Mouse (Mus musculus): ENCODE measurements around the gene Gdf5. TPM values are rescaled to one million over a fixed set of nuclear protein-coding genes. Genes with fewer than 3 reads are reported as not detected.
"Not testable (repeated sequence)": the region's sequence is repeated elsewhere in the genome, so short reads cannot be mapped to it uniquely, and the experiment has no call there.

Gene Gdf5
- polyA plus RNA-seq, 1 experiment from 2014 or later = 2.2 TPM

- ATAC-seq = no peak
- H3K9me3 ChIP-seq (replicated peaks; ENCODE audit: control insufficient read depth, low read length) = no peaks in the 10 kb centered on the region
- H3K27ac ChIP-seq (ENCODE audit: low read depth, low read length) = no peak overlapping the region
- no peak overlapping the region for H3K9ac ChIP-seq (ENCODE audit: low read length)
- H3K27me3 ChIP-seq (replicated peaks; ENCODE audit: control insufficient read depth, insufficient read depth, low read length) = no peaks in the 10 kb centered on the region
- H3K4me1 ChIP-seq (ENCODE audit: control insufficient read depth, insufficient read depth, low read length) = peaks cover 11% of the 10 kb centered on the region
- H3K4me3 ChIP-seq (ENCODE audit: low read depth, low read length) = peak overlapping the region; percentile 59
- H3K4me2 ChIP-seq (ENCODE audit: low read length) = peak overlapping the region; percentile 57
- peak; percentile 17 for DNase-seq (ENCODE audit: low spot score)
- H3K36me3 ChIP-seq (ENCODE audit: control insufficient read depth, insufficient read depth, low read length) = peaks cover 3% of the 10 kb centered on the region; the same call in 1 of the 2 replicates
- WGBS = 80% methylated on average over 7 of the region's 7 CpGs
Observed at GRCm38 (mm10) chr2:155928711-155929345, 16.3 kb downstream of the Gdf5 start.

GRCm38 (mm10) chr2:155925213-155925612 is 20.0 kb downstream of the Gdf5 start:
- 98% methylated on average over 6 of the region's 6 CpGs for WGBS
- not testable (repeated sequence) for H3K9ac ChIP-seq (ENCODE audit: low read length); H3K4me2 ChIP-seq (ENCODE audit: low read length); H3K27me3 ChIP-seq (replicated peaks; ENCODE audit: control insufficient read depth, insufficient read depth, low read length); H3K27ac ChIP-seq (ENCODE audit: low read depth, low read length); ATAC-seq; H3K4me3 ChIP-seq (ENCODE audit: low read depth, low read length); DNase-seq (ENCODE audit: low spot score); H3K9me3 ChIP-seq (replicated peaks; ENCODE audit: control insufficient read depth, low read length); H3K36me3 ChIP-seq (ENCODE audit: control insufficient read depth, insufficient read depth, low read length); H3K4me1 ChIP-seq (ENCODE audit: control insufficient read depth, insufficient read depth, low read length)

- ATAC-seq (no peak), DNase-seq (ENCODE audit: low spot score) (no peak)
- no peaks in the 10 kb centered on the region for H3K27me3 ChIP-seq (replicated peaks; ENCODE audit: control insufficient read depth, insufficient read depth, low read length)
- no peaks in the 10 kb centered on the region for H3K9me3 ChIP-seq (replicated peaks; ENCODE audit: control insufficient read depth, low read length)
- H3K9ac ChIP-seq (ENCODE audit: low read length) = no peak overlapping the region
- peaks cover 12% of the 10 kb centered on the region; the same call in 1 of the 2 replicates for H3K36me3 ChIP-seq (ENCODE audit: control insufficient read depth, insufficient read depth, low read length)
- no peaks in the 10 kb centered on the region for H3K4me1 ChIP-seq (ENCODE audit: control insufficient read depth, insufficient read depth, low read length)
- no peak overlapping the region for H3K27ac ChIP-seq (ENCODE audit: low read depth, low read length)
- no peak overlapping the region for H3K4me3 ChIP-seq (ENCODE audit: low read depth, low read length)
- WGBS = 96% methylated on average over 7 of the region's 7 CpGs
- no peak overlapping the region for H3K4me2 ChIP-seq (ENCODE audit: low read length)
Observed at GRCm38 (mm10) chr2:155923143-155923542, 22.0 kb downstream of the Gdf5 start.

GRCm38 (mm10) chr2:155914684-155915083 is 30.5 kb downstream of the Gdf5 start:
- no peaks in the 10 kb centered on the region for H3K9me3 ChIP-seq (replicated peaks; ENCODE audit: control insufficient read depth, low read length)
- ATAC-seq (no peak), DNase-seq (ENCODE audit: low spot score) (no peak)
- whole genome bisulfite sequencing = 91% methylated on average over 6 of the region's 6 CpGs
- H3K9ac ChIP-seq (ENCODE audit: low read length) = no peak overlapping the region
- H3K36me3 ChIP-seq (ENCODE audit: control insufficient read depth, insufficient read depth, low read length) = peaks cover 42% of the 10 kb centered on the region
- no peak overlapping the region for H3K4me3 ChIP-seq (ENCODE audit: low read depth, low read length)
- no peaks in the 10 kb centered on the region for H3K4me1 ChIP-seq (ENCODE audit: control insufficient read depth, insufficient read depth, low read length)
- no peak overlapping the region for H3K4me2 ChIP-seq (ENCODE audit: low read length)
- no peaks in the 10 kb centered on the region for H3K27me3 ChIP-seq (replicated peaks; ENCODE audit: control insufficient read depth, insufficient read depth, low read length)
- no peak overlapping the region for H3K27ac ChIP-seq (ENCODE audit: low read depth, low read length)

GRCm38 (mm10) chr2:155903632-155904008 is 41.5 kb downstream of the Gdf5 start:
- H3K9ac ChIP-seq (ENCODE audit: low read length) = no peak overlapping the region
- H3K4me2 ChIP-seq (ENCODE audit: low read length) = no peak overlapping the region
- no peaks in the 10 kb centered on the region for H3K27me3 ChIP-seq (replicated peaks; ENCODE audit: control insufficient read depth, insufficient read depth, low read length)
- H3K9me3 ChIP-seq (replicated peaks; ENCODE audit: control insufficient read depth, low read length) = no peaks in the 10 kb centered on the region
- H3K4me3 ChIP-seq (ENCODE audit: low read depth, low read length) = no peak overlapping the region
- peaks cover 23% of the 10 kb centered on the region for H3K36me3 ChIP-seq (ENCODE audit: control insufficient read depth, insufficient read depth, low read length)
- 93% methylated on average over 6 of the region's 6 CpGs for WGBS
- no peak for ATAC-seq
- H3K4me1 ChIP-seq (ENCODE audit: control insufficient read depth, insufficient read depth, low read length) = no peaks in the 10 kb centered on the region
- DNase-seq (ENCODE audit: low spot score) = no peak
- H3K27ac ChIP-seq (ENCODE audit: low read depth, low read length) = no peak overlapping the region

- H3K27me3 ChIP-seq (replicated peaks; ENCODE audit: control insufficient read depth, insufficient read depth, low read length) = no peaks in the 10 kb centered on the region
- no peaks in the 10 kb centered on the region for H3K9me3 ChIP-seq (replicated peaks; ENCODE audit: control insufficient read depth, low read length)
- 0 out of 2 replicates have a peak, but pooled peaks cover 26% of the 10 kb centered on the region for H3K36me3 ChIP-seq (ENCODE audit: control insufficient read depth, insufficient read depth, low read length)
- WGBS = 88% methylated on average over 16 of the region's 16 CpGs
- no peak overlapping the region for H3K27ac ChIP-seq (ENCODE audit: low read depth, low read length)
- DNase-seq (ENCODE audit: low spot score) (no peak), ATAC-seq (no peak)
- no peak overlapping the region for H3K9ac ChIP-seq (ENCODE audit: low read length)
- H3K4me1 ChIP-seq (ENCODE audit: control insufficient read depth, insufficient read depth, low read length) = no peaks in the 10 kb centered on the region
- H3K4me2 ChIP-seq (ENCODE audit: low read length) = no peak overlapping the region
- no peak overlapping the region for H3K4me3 ChIP-seq (ENCODE audit: low read depth, low read length)
Observed at GRCm38 (mm10) chr2:155902989-155903631, 42.1 kb downstream of the Gdf5 start.

- no peak overlapping the region for H3K4me2 ChIP-seq (ENCODE audit: low read length)
- H3K4me1 ChIP-seq (ENCODE audit: control insufficient read depth, insufficient read depth, low read length) = no peaks in the 10 kb centered on the region
- no peak for ATAC-seq
- no peaks in the 10 kb centered on the region for H3K9me3 ChIP-seq (replicated peaks; ENCODE audit: control insufficient read depth, low read length)
- H3K27ac ChIP-seq (ENCODE audit: low read depth, low read length) = no peak overlapping the region
- no peak overlapping the region for H3K9ac ChIP-seq (ENCODE audit: low read length)
- 93% methylated on average over 16 of the region's 16 CpGs for WGBS
- H3K4me3 ChIP-seq (ENCODE audit: low read depth, low read length) = no peak overlapping the region
- H3K27me3 ChIP-seq (replicated peaks; ENCODE audit: control insufficient read depth, insufficient read depth, low read length) = no peaks in the 10 kb centered on the region
- H3K36me3 ChIP-seq (ENCODE audit: control insufficient read depth, insufficient read depth, low read length) = peaks cover 39% of the 10 kb centered on the region
- no peak for DNase-seq (ENCODE audit: low spot score)
Observed at GRCm38 (mm10) chr2:155895046-155895735, 50.0 kb downstream of the Gdf5 start.

- Histone ChIP-seq H3K27me3 (replicated peaks; ENCODE audit: control insufficient read depth, insufficient read depth, low read length) (no peaks in the 10 kb centered on the region), H3K27ac (ENCODE audit: low read depth, low read length) (no peak overlapping the region), H3K4me3 (ENCODE audit: low read depth, low read length) (no peak overlapping the region), H3K9ac (ENCODE audit: low read length) (no peak overlapping the region), H3K4me1 (ENCODE audit: control insufficient read depth, insufficient read depth, low read length) (no peaks in the 10 kb centered on the region), H3K36me3 (ENCODE audit: control insufficient read depth, insufficient read depth, low read length) (peaks cover 36% of the 10 kb centered on the region), H3K9me3 (replicated peaks; ENCODE audit: control insufficient read depth, low read length) (no peaks in the 10 kb centered on the region), H3K4me2 (ENCODE audit: low read length) (no peak overlapping the region)
- 89% methylated on average over 13 of the region's 13 CpGs for WGBS
- DNase-seq (ENCODE audit: low spot score) (no peak), ATAC-seq (no peak)
Observed at GRCm38 (mm10) chr2:155894307-155895045, 50.7 kb downstream of the Gdf5 start.
